Mouse (Mus musculus) naive thymus-derived CD4-positive, alpha-beta T cell, adult 2 months (primary cell): ENCODE measurements around the gene Tma7.

Experiments
- DNase-seq: peaks from one replicate; pipeline ENCODE4 v3.0.0-alpha.2; 2011; ENCODE audit warnings: low read depth

The Tma7 gene

GRCm38 (mm10) chr9:109082124-109082800, at the start of gene Tma7, which contains the start of gene Ccdc51:
Gene Tma7 (minus strand): TSS chr9:109082587.
Gene Ccdc51 (plus strand): TSS chr9:109082493.
- DNase-seq: peak; percentile 84

- no peak for DNase-seq
Observed at GRCm38 (mm10) chr9:109130076-109130475, 47.7 kb upstream of the Tma7 start.

- DNase-seq: peak; percentile 26
Observed at GRCm38 (mm10) chr9:109128211-109128610, 45.8 kb upstream of the Tma7 start.

GRCm38 (mm10) chr9:109127076-109127475, 44.7 kb upstream of the Tma7 start:
- DNase-seq: no peak

- DNase-seq: no peak
Observed at GRCm38 (mm10) chr9:109125481-109125880, 43.1 kb upstream of the Tma7 start.

- no peak for DNase-seq
Observed at GRCm38 (mm10) chr9:109125043-109125442, 42.7 kb upstream of the Tma7 start.

GRCm38 (mm10) chr9:109124164-109124563, 41.8 kb upstream of the Tma7 start:
- DNase-seq: no peak

GRCm38 (mm10) chr9:109123266-109123665, 40.9 kb upstream of the Tma7 start:
- DNase-seq: no peak

- DNase-seq: peak; percentile 81
Observed at GRCm38 (mm10) chr9:109122553-109123085, 40.2 kb upstream of the Tma7 start.

GRCm38 (mm10) chr9:109120956-109121355, 38.6 kb upstream of the Tma7 start:
- DNase-seq: no peak

GRCm38 (mm10) chr9:109119571-109119970, 37.2 kb upstream of the Tma7 start:
- no peak for DNase-seq

- DNase-seq: no peak
Observed at GRCm38 (mm10) chr9:109118106-109118505, 35.7 kb upstream of the Tma7 start.

- DNase-seq: no peak
Observed at GRCm38 (mm10) chr9:109116205-109116604, 33.8 kb upstream of the Tma7 start.

GRCm38 (mm10) chr9:109114871-109115270, 32.5 kb upstream of the Tma7 start:
- no peak for DNase-seq

- no peak for DNase-seq
Observed at GRCm38 (mm10) chr9:109114276-109114675, 31.9 kb upstream of the Tma7 start.

GRCm38 (mm10) chr9:109113331-109113730, 30.9 kb upstream of the Tma7 start:
- DNase-seq: no peak

- no peak for DNase-seq
Observed at GRCm38 (mm10) chr9:109111591-109111990, 29.2 kb upstream of the Tma7 start.

- no peak for DNase-seq
Observed at GRCm38 (mm10) chr9:109111101-109111500, 28.7 kb upstream of the Tma7 start.

GRCm38 (mm10) chr9:109110240-109110639, 27.9 kb upstream of the Tma7 start:
- no peak for DNase-seq

GRCm38 (mm10) chr9:109107341-109107740, 25.0 kb upstream of the Tma7 start:
- DNase-seq: no peak

GRCm38 (mm10) chr9:109105648-109106047, 23.3 kb upstream of the Tma7 start:
- DNase-seq: no peak

GRCm38 (mm10) chr9:109105011-109105410, 22.6 kb upstream of the Tma7 start:
- no peak for DNase-seq

- DNase-seq: no peak
Observed at GRCm38 (mm10) chr9:109104083-109104482, 21.7 kb upstream of the Tma7 start.

- DNase-seq: no peak
Observed at GRCm38 (mm10) chr9:109103250-109103649, 20.9 kb upstream of the Tma7 start.
